Mouse (Mus musculus): ENCODE results near the gene Iqcb1. TPM values are rescaled to one million over a fixed set of nuclear protein-coding genes. Genes with fewer than 3 reads are reported as not detected.
A peak's percentile ranks its signal among the peaks of the same experiment; 100 is the strongest.

The Iqcb1 gene
- 0.03 and 0.23 TPM in 2 replicates for polyA plus RNA-seq (2012; rRNA removed)

- TF ChIP-seq CTCF (IDR thresholded peaks at IDR 0.05; ENCODE audit: extremely low read depth, insufficient read length, insufficient replicate concordance, low read depth, low read length), result no peak
- Histone ChIP-seq H3K27ac (ENCODE audit: insufficient read depth, low read depth, low read length) (no peak within 1 kb of the TSS), H3K27me3 (ENCODE audit: control insufficient read depth, insufficient read depth, low read length) (no peaks in the 10 kb centered on the region), H3K36me3 (ENCODE audit: control insufficient read depth, insufficient read depth, low read length) (no peaks in the 10 kb centered on the region), H3K4me3 (ENCODE audit: low read depth, low read length) (peak within 1 kb of the TSS; percentile 90), H3K4me1 (ENCODE audit: control insufficient read depth, insufficient read depth, insufficient read length, low read length) (peaks cover 4% of the 10 kb centered on the region; the same call in 1 of the 2 replicates)
- WGBS, result under 1% methylated on average over 64 of the region's 64 CpGs
Observed at GRCm38 (mm10) chr16:36828054-36828786, at the start of gene Iqcb1. Gene Iqcb1, plus strand, starts transcription at chr16:36828385.

GRCm38 (mm10) chr16:36784146-36784545 is 44.0 kb upstream of the Iqcb1 start:
- no peaks in the 10 kb centered on the region for H3K4me1 ChIP-seq (ENCODE audit: control insufficient read depth, insufficient read depth, insufficient read length, low read length)
- H3K27ac ChIP-seq (ENCODE audit: insufficient read depth, low read depth, low read length), result no peak overlapping the region
- no peaks in the 10 kb centered on the region for H3K36me3 ChIP-seq (ENCODE audit: control insufficient read depth, insufficient read depth, low read length)
- H3K27me3 ChIP-seq (ENCODE audit: control insufficient read depth, insufficient read depth, low read length), result no peaks in the 10 kb centered on the region
- TF ChIP-seq CTCF (IDR thresholded peaks at IDR 0.05; ENCODE audit: extremely low read depth, insufficient read length, insufficient replicate concordance, low read depth, low read length), result no peak
- no peak for TF ChIP-seq POLR2A (IDR thresholded peaks at IDR 0.05; ENCODE audit: low read depth, low read length)
- 89% methylated on average over 2 of the region's 2 CpGs for WGBS
- no peak overlapping the region for H3K4me3 ChIP-seq (ENCODE audit: low read depth, low read length)

- Histone ChIP-seq H3K4me3 (ENCODE audit: low read depth, low read length) (no peak within 1 kb of the TSS), H3K4me1 (ENCODE audit: control insufficient read depth, insufficient read depth, insufficient read length, low read length) (no peaks in the 10 kb centered on the region), H3K36me3 (ENCODE audit: control insufficient read depth, insufficient read depth, low read length) (no peaks in the 10 kb centered on the region), H3K27ac (ENCODE audit: insufficient read depth, low read depth, low read length) (no peak within 1 kb of the TSS), H3K27me3 (ENCODE audit: control insufficient read depth, insufficient read depth, low read length) (no peaks in the 10 kb centered on the region)
- TF ChIP-seq POLR2A (IDR thresholded peaks at IDR 0.05; ENCODE audit: low read depth, low read length) (no peak), CTCF (IDR thresholded peaks at IDR 0.05; ENCODE audit: extremely low read depth, insufficient read length, insufficient replicate concordance, low read depth, low read length) (no peak)
- WGBS, result 31% methylated on average over 10 of the region's 10 CpGs
Observed at GRCm38 (mm10) chr16:36784594-36785313, 43.4 kb upstream of the Iqcb1 start, which contains the start of gene Slc15a2. Gene Slc15a2, minus strand, starts transcription at chr16:36784962.

GRCm38 (mm10) chr16:36786466-36786865 is 41.7 kb upstream of the Iqcb1 start:
- no peak overlapping the region for H3K27ac ChIP-seq (ENCODE audit: insufficient read depth, low read depth, low read length)
- WGBS, result 58% methylated on average over 7 of the region's 7 CpGs
- TF ChIP-seq CTCF (IDR thresholded peaks at IDR 0.05; ENCODE audit: extremely low read depth, insufficient read length, insufficient replicate concordance, low read depth, low read length) (no peak), POLR2A (IDR thresholded peaks at IDR 0.05; ENCODE audit: low read depth, low read length) (no peak)

GRCm38 (mm10) chr16:36790166-36790565 is 38.0 kb upstream of the Iqcb1 start:
- 45% methylated on average over 4 of the region's 4 CpGs for WGBS
- H3K4me3 ChIP-seq (ENCODE audit: low read depth, low read length), result no peak overlapping the region
- TF ChIP-seq POLR2A (IDR thresholded peaks at IDR 0.05; ENCODE audit: low read depth, low read length), result no peak
- no peak for TF ChIP-seq CTCF (IDR thresholded peaks at IDR 0.05; ENCODE audit: extremely low read depth, insufficient read length, insufficient replicate concordance, low read depth, low read length)

More at GRCm38 (mm10) chr16:36786466-36786865, 41.7 kb upstream of the Iqcb1 start:
- Histone ChIP-seq H3K4me3 (ENCODE audit: low read depth, low read length) (no peak overlapping the region), H3K27me3 (ENCODE audit: control insufficient read depth, insufficient read depth, low read length) (no peaks in the 10 kb centered on the region), H3K36me3 (ENCODE audit: control insufficient read depth, insufficient read depth, low read length) (no peaks in the 10 kb centered on the region), H3K4me1 (ENCODE audit: control insufficient read depth, insufficient read depth, insufficient read length, low read length) (no peaks in the 10 kb centered on the region)

GRCm38 (mm10) chr16:36794976-36795375 is 33.2 kb upstream of the Iqcb1 start:
- H3K4me3 ChIP-seq (ENCODE audit: low read depth, low read length), result no peak overlapping the region
- H3K27me3 ChIP-seq (ENCODE audit: control insufficient read depth, insufficient read depth, low read length), result no peaks in the 10 kb centered on the region
- 67% methylated on average over 2 of the region's 2 CpGs for WGBS
- H3K27ac ChIP-seq (ENCODE audit: insufficient read depth, low read depth, low read length), result no peak overlapping the region
- H3K36me3 ChIP-seq (ENCODE audit: control insufficient read depth, insufficient read depth, low read length), result no peaks in the 10 kb centered on the region
- H3K4me1 ChIP-seq (ENCODE audit: control insufficient read depth, insufficient read depth, insufficient read length, low read length), result no peaks in the 10 kb centered on the region
- TF ChIP-seq POLR2A (IDR thresholded peaks at IDR 0.05; ENCODE audit: low read depth, low read length) (no peak), CTCF (IDR thresholded peaks at IDR 0.05; ENCODE audit: extremely low read depth, insufficient read length, insufficient replicate concordance, low read depth, low read length) (no peak)

More at GRCm38 (mm10) chr16:36790166-36790565, 38.0 kb upstream of the Iqcb1 start:
- no peaks in the 10 kb centered on the region for H3K27me3 ChIP-seq (ENCODE audit: control insufficient read depth, insufficient read depth, low read length)
- H3K27ac ChIP-seq (ENCODE audit: insufficient read depth, low read depth, low read length), result no peak overlapping the region
- no peaks in the 10 kb centered on the region for H3K36me3 ChIP-seq (ENCODE audit: control insufficient read depth, insufficient read depth, low read length)
- no peaks in the 10 kb centered on the region for H3K4me1 ChIP-seq (ENCODE audit: control insufficient read depth, insufficient read depth, insufficient read length, low read length)

- no peaks in the 10 kb centered on the region for H3K4me1 ChIP-seq (ENCODE audit: control insufficient read depth, insufficient read depth, insufficient read length, low read length)
- WGBS, result 82% methylated on average over 2 of the region's 2 CpGs
Observed at GRCm38 (mm10) chr16:36798334-36798733, 29.9 kb upstream of the Iqcb1 start.

More at GRCm38 (mm10) chr16:36798334-36798733, 29.9 kb upstream of the Iqcb1 start:
- no peak for TF ChIP-seq CTCF (IDR thresholded peaks at IDR 0.05; ENCODE audit: extremely low read depth, insufficient read length, insufficient replicate concordance, low read depth, low read length)
- no peak for TF ChIP-seq POLR2A (IDR thresholded peaks at IDR 0.05; ENCODE audit: low read depth, low read length)
- Histone ChIP-seq H3K4me3 (ENCODE audit: low read depth, low read length) (no peak overlapping the region), H3K27me3 (ENCODE audit: control insufficient read depth, insufficient read depth, low read length) (no peaks in the 10 kb centered on the region), H3K27ac (ENCODE audit: insufficient read depth, low read depth, low read length) (no peak overlapping the region), H3K36me3 (ENCODE audit: control insufficient read depth, insufficient read depth, low read length) (no peaks in the 10 kb centered on the region)
